In the genomic region with DNA sequence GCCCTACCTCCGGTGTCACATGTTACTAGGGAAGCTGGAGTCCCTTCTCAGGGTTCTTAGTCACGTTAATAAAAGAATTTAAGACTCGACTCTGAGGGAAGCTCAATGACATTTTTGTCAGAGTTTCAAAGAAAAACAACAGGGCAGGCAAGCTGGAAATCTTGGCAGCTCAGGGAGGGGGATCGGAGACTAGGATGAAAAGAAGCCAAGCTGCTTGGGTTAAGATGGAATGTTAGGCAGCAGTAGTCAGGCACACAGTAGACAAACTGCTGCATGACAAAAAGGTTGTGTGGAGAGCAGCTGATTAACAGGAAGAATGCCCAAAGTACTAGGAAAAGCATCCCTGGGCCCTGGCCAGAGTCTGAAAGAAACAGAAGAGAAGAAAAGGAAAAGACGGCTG, we compare ENCODE assay signal across 16 mouse cellular contexts.
"Had no signal": no experiment of that assay in that cellular context is flagged by ENCODE, and none has a peak within 500 bp of the region (broad histone marks: within the 10 kb centered on the region; RNA-seq: fewer than 3 reads in every experiment).

No protein-coding gene starts in this region.

- H3K4me3 ChIP-seq: limb, embryonic 10.5 days; liver, embryonic 15.5 days; midbrain, embryonic 10.5 days; neural tube, embryonic 13.5 days; stomach, embryonic 15.5 days had no signal

- H3K4me2 ChIP-seq: liver, embryonic 11.5 days; liver, embryonic 15.5 days; lung, embryonic 14.5 days; neural tube, embryonic 13.5 days; stomach, embryonic 15.5 days had no signal

- H3K36me3 ChIP-seq: limb, embryonic 10.5 days; liver, embryonic 15.5 days; midbrain, embryonic 10.5 days; neural tube, embryonic 13.5 days; stomach, embryonic 15.5 days had no signal

- DNase-seq: kidney, adult 2 months; kidney, postnatal 10 days; lung, embryonic 14.5 days; lung, postnatal 4 days; midbrain, embryonic 14.5 days; retina, postnatal 1 day; right cerebral cortex, postnatal 4 days; spleen, adult 18-20 months; thymus, adult 2 months; thymus, postnatal 25 days had no signal

- H3K27me3 ChIP-seq: liver, embryonic 15.5 days; neural tube, embryonic 13.5 days; stomach, embryonic 15.5 days had no signal
